Mouse (Mus musculus) thymus, postnatal 10 days (tissue): ENCODE measurements around the gene Col4a5.
A peak's percentile ranks its signal among the peaks of the same experiment; 100 is the strongest.

ENCODE experiments used
- DNase-seq, 2 experiments: peaks; one replicate each; pipeline ENCODE4 v3.0.0; 2021; ENCODE audit warnings: low spot score in 2 of 2

The Col4a5 gene

DNA sequence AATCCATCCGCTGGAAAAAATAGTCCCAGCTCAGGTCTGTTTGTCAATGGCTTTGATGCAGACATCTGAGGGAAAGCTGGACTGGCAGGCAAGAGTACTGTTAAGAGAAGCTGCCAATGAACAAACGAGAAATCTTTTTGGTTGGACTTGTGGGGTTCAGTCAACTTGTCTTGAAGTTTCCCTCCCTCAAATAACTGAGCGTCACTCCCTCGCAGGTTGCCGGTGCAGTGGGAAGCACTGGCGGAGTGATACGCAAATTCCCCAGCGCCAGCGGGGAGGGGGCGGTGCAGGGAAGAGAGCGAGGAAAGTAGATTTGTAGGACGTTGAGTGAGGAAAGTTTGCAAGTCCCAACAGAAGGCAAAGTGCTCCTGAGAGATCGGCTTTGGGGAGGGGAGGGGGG lies at the start of gene Col4a5:
Gene Col4a5, plus strand, starts transcription at position 276 of the 400 bp plus-strand sequence.
- DNase-seq, result peak in 1 of 2 experiments; percentile 2

DNA sequence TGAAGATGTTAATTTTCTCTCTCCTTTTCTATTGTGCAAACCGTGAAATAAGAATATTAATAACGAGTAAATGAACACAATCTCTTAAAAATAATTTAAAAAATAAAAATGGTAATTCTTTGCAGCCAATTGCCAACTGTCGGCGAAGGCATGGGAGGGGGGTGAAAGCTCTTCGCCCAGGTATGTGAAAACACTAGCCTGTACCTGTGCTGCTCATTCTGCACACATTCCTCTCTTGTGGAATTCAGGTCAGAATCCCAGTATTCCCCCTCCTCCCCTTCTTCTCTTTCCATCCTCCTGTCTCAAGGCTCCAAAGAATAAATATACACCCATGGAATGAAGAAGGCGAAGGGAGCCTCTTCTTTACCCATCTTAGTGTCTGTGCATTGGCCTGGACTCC lies 38.4 kb upstream of the Col4a5 start:
- no peak for DNase-seq

GRCm38 (mm10) chrX:141439423-141439822 lies 35.8 kb upstream of the Col4a5 start:
- DNase-seq, result no peak

DNA sequence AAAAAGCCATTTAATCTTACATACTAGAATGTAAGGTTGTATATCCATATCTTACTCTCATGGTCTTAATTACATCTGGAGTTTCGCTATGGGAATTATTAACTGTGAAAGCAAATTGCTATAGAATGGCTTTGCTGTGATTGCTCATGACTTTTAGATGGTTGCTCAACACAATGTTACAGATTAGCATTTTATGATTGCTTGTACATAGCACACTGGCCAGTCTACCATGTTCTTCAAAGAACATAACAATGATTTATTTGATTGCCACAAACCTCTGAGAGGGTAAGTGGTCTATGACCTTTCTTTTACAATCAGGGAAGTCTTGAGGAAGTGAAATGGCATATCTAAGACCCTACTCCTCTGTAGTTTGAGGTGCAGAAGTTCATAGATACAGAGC lies 27.2 kb upstream of the Col4a5 start:
- no peak for DNase-seq

DNA sequence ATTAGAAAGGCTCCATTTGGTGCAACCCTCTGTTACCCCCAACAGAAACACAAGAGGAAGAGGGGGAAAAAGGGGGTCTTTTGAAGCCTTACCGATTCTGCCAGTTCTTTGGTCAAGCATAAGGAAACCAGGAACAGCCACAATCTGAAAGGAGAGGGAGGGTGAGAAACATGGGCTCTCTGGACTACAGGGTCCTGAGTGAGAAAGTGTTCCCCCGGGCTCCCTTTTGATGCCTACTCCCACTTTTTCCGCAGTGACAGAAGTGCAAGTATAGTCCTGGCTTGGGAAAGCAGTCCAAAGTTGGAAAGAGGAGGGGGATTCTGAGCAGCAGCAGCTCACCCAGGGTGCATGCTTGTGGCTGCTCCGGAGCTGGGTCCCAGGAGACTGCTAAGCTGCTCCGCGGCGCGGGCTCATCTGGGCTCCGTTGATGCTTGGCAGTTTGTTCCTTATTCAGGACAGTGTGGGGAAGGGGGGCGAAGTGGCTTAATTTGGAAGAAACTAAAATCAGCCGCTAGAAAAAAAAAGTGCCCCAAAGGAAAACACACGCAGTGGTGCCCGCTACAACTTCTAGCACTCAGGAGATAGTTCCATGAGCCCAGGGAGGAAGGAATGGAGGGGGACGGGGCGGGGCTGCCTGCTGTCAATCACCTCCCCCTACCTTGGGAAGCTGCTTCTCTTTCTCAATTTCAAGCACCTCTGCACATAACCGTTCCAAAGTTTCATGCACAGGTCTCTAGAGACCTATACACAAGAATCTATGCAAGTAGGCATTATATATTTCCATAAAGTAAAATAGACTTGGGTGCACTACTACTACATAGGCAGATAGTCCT lies 1.5 kb upstream of the Col4a5 start, which contains the start of gene Col4a6:
Gene Col4a6, minus strand, starts transcription at position 607 of the 833 bp plus-strand sequence.
- DNase-seq, result no peak

- no peak for DNase-seq
Observed at GRCm38 (mm10) chrX:141475566-141476327, 562 bp downstream of the Col4a5 start.

- DNase-seq, result no peak
Observed at GRCm38 (mm10) chrX:141494545-141494944, 19.4 kb downstream of the Col4a5 start.

DNA sequence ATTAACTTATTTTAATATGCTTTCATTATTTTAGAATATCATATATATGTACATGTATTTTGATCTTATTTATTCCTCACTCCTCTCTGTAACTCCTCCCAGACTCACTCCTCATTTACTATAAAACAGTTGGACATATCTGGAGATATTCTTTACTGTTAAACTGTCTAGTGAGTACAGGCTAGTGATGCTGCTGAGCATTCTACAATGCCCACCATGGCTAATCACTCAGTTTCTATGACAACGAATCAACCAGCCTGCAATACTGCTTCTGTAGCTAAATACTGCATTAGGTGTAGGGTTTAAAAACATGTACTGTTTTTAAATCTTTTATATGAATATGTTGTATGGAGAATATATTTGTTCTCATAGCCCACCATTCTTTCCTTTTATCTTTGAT lies 27.9 kb downstream of the Col4a5 start:
- no peak for DNase-seq

GRCm38 (mm10) chrX:141533447-141533846 lies 58.3 kb downstream of the Col4a5 start:
- no peak for DNase-seq

- DNase-seq, result no peak
Observed at GRCm38 (mm10) chrX:141547471-141547870, 72.3 kb downstream of the Col4a5 start.

DNA sequence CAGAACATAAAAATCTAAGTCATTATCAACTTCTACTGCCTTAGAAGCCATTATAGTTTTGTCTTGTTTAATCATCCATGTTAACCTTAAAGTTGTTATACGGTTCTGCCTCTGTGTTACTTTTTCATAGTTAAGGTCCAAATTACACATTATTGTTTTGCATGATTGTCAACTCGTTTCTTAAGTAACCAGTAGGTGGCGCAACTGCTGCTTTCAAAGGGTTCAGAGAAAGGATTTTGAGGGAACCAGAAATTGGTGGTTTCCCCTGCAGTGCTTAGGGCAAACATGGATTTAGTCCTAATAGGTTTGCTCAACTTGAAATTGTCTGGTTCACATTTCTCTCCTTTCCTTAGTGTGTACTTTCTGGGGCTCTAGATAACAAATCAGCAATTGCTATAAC lies 115.1 kb downstream of the Col4a5 start:
- no peak for DNase-seq

GRCm38 (mm10) chrX:141721725-141722124 lies 246.5 kb downstream of the Col4a5 start:
- no peak for DNase-seq

GRCm38 (mm10) chrX:141723936-141724335 lies 248.8 kb downstream of the Col4a5 start:
- DNase-seq, result no peak

- DNase-seq, result no peak
Observed at GRCm38 (mm10) chrX:141724391-141724891, 249.3 kb downstream of the Col4a5 start.

DNA sequence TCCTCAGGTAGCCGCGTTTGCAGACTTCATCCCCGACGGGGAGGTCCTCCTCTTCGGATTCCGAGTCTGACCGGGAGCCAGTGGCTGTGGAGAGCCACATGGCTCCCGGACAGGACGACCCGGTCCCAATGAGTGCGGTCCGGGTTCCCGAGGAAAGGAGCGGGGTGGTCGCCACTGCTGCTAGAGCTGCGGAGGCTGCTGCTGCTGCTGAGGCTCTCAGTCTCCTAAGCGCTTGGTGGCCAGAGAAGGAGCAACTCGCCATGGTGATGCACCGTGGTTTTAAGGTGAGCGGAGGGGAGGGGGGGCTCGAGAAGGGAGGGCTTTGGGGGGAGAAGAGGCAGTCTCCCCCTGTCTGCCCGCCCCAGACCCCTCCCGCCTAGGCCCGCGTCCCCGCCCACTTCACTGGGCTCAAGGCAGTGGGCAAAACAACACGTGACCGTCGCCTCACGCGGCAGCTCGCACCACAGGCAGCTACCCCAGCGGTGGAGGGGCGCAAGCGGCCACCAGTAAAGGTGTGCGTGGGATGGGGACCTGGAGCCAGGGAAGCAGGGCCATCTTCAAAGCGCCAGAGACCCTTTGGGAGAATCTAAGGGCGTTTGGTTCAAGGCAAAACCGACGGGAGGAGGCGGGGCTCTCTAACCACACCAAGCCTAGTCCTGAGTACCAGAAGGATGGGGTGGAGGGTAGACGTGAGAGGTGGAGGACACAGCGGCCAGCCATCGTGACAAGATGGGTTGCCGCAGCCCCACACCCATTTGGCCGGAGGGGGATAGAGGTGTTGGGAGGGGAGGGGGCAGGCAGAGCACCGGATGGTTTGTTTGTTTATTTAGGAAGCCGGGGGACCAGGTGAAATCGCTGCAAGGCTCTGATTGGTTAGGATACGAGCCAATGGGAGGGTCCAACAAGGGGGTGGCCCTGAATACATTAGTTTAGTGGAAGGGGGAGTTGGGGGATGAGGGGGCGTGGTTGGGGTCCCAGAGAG lies 250.0 kb downstream of the Col4a5 start, which contains the start of gene Irs4:
Gene Irs4, minus strand, starts transcription at position 327 of the 982 bp plus-strand sequence.
- no peak for DNase-seq

DNA sequence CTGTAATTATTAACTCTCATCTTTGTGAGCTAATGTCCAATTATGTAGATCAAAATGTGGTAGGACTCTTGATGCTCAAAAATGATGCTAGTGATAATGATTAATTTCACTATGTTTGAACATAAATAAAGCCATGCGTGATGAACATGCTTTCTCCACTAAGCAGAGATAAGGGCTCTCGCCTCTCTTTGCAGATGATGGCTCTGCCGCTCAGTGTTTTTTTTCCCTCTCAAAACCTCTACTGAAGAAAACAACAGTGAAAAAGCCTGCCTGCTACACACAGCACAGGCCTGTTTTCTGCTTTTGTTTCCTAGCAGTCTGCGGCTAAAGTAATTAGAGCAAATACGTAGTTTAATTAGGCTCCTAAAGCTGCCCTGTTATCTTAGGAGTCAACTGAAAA lies 254.4 kb downstream of the Col4a5 start:
- DNase-seq, result no peak
